Mouse (Mus musculus) MEL (cell line): ENCODE measurements around the gene Casc3. TPM values are rescaled to one million over a fixed set of nuclear protein-coding genes. Genes with fewer than 3 reads are reported as not detected.

Experiments
- DNase-seq: peaks from one replicate; pipeline ENCODE4 v3.0.0; 2011; ENCODE audit warnings: low read depth, low spot score
- H3K27ac ChIP-seq: 2 replicates; pipeline ENCODE4 v1.5.1; 2012; ENCODE audit warnings: low read depth, mild to moderate bottlenecking, control low read depth, low read length, moderate library complexity; ENCODE audit not compliant: control insufficient read depth
- H3K27me3 ChIP-seq, 2 experiments: fragments of 150-350 bp in 1 of 2; sonication (generic) in 1 of 2; 2 replicates each; pipeline ENCODE4 v1.6.1; 2012; ENCODE audit warnings: low read length in 2 of 2, mild to moderate bottlenecking in 2 of 2, improper control_type of control experiment in 1 of 2, moderate library complexity in 1 of 2; ENCODE audit not compliant: insufficient read depth in 2 of 2, control insufficient read depth in 1 of 2
- H3K36me3 ChIP-seq, 2 experiments: 2 replicates each; pipeline ENCODE4 v1.6.1; 2012 to 2014; ENCODE audit warnings: low read length in 2 of 2, improper control_type of control experiment in 1 of 2, inconsistent platforms in 1 of 2, mild to moderate bottlenecking in 1 of 2; ENCODE audit not compliant: insufficient read depth in 2 of 2, control insufficient read depth in 1 of 2
- H3K4me1 ChIP-seq, 2 experiments: fragments of 150-350 bp in 1 of 2; sonication (generic) in 1 of 2; 2 replicates each; pipeline ENCODE4 v1.6.1; 2012; ENCODE audit warnings: low read length in 2 of 2, improper control_type of control experiment in 1 of 2, mild to moderate bottlenecking in 1 of 2; ENCODE audit not compliant: insufficient read depth in 2 of 2, control insufficient read depth in 1 of 2
- H3K4me3 ChIP-seq, 2 experiments: fragments of 150-350 bp in 1 of 2; sonication (generic) in 1 of 2; 2 replicates each; pipeline ENCODE4 v1.5.1; 2012; ENCODE audit warnings: low read depth in 2 of 2, low read length in 2 of 2, mild to moderate bottlenecking in 2 of 2, moderate library complexity in 2 of 2, control low read depth in 1 of 2, improper control_type of control experiment in 1 of 2; ENCODE audit not compliant: control insufficient read depth in 1 of 2, insufficient read depth in 1 of 2
- H3K79me2 ChIP-seq: 2 replicates; pipeline ENCODE4 v1.6.1; 2012; ENCODE audit warnings: mild to moderate bottlenecking, low read length, moderate library complexity; ENCODE audit not compliant: control insufficient read depth, poor library complexity, insufficient read depth
- H3K9ac ChIP-seq: 2 replicates; pipeline ENCODE4 v1.6.1; 2012; ENCODE audit warnings: low read depth, mild to moderate bottlenecking, control low read depth, low read length, moderate library complexity; ENCODE audit not compliant: control insufficient read depth, poor library complexity, severe bottlenecking
- H3K9me3 ChIP-seq: fragments of 150-350 bp; sonication (generic); replicated peaks from 2 replicates; pipeline ENCODE4 v1.6.1; 2012; ENCODE audit warnings: mild to moderate bottlenecking, low read length, improper control_type of control experiment, moderate library complexity; ENCODE audit not compliant: insufficient read depth
- BHLHE40 ChIP-seq: IDR thresholded peaks from 2 replicates; pipeline ENCODE4 v1.6.1; 2012; ENCODE audit warnings: low read depth, mild to moderate bottlenecking, inconsistent platforms, low read length, improper control_type of control experiment, borderline replicate concordance
- CHD1 ChIP-seq: IDR thresholded peaks from 2 replicates; pipeline ENCODE4 v1.6.1; 2012; ENCODE audit warnings: low read depth, mild to moderate bottlenecking, inconsistent platforms, low read length, improper control_type of control experiment
- CHD2 ChIP-seq: IDR thresholded peaks from 2 replicates; pipeline ENCODE4 v1.6.1; 2011; ENCODE audit warnings: low read length, improper control_type of control experiment
- ELF1 ChIP-seq: IDR thresholded peaks from 2 replicates; pipeline ENCODE4 v1.6.1; 2014; ENCODE audit warnings: low read depth, mild to moderate bottlenecking, inconsistent platforms, low read length, improper control_type of control experiment, moderate library complexity
- EP300 ChIP-seq, 2 experiments: IDR thresholded peaks; 2 replicates each; pipeline ENCODE4 v1.6.1; 2011; ENCODE audit warnings: improper control_type of control experiment in 2 of 2, low read length in 2 of 2, low read depth in 1 of 2, mild to moderate bottlenecking in 1 of 2
- ETS1 ChIP-seq: IDR thresholded peaks from 2 replicates; pipeline ENCODE4 v1.6.1; 2012; ENCODE audit warnings: low read depth, mild to moderate bottlenecking, inconsistent platforms, low read length, improper control_type of control experiment, moderate library complexity
- GATA1 ChIP-seq: IDR thresholded peaks from 2 replicates; pipeline ENCODE4 v1.6.1; 2011; ENCODE audit warnings: low read depth, low read length, improper control_type of control experiment
- JUND ChIP-seq: IDR thresholded peaks from 2 replicates; pipeline ENCODE4 v1.6.1; 2011; ENCODE audit warnings: low read depth, mild to moderate bottlenecking, improper control_type of control experiment, low read length
- KAT2A ChIP-seq: conservative IDR thresholded peaks from 2 replicates; pipeline ENCODE4 v1.6.1; 2012; ENCODE audit warnings: low read depth, low read length, improper control_type of control experiment, inconsistent platforms
- MAFK ChIP-seq: IDR thresholded peaks from 2 replicates; pipeline ENCODE4 v1.6.1; 2011; ENCODE audit warnings: low read depth, mild to moderate bottlenecking, low read length, improper control_type of control experiment, borderline replicate concordance
- MAX ChIP-seq: IDR thresholded peaks from 2 replicates; pipeline ENCODE4 v1.6.1; 2011; ENCODE audit warnings: low read length, improper control_type of control experiment
- MEF2A ChIP-seq: IDR thresholded peaks from 2 replicates; pipeline ENCODE4 v1.6.1; 2014; ENCODE audit warnings: low read depth, mild to moderate bottlenecking, inconsistent platforms, low read length, improper control_type of control experiment; ENCODE audit not compliant: poor library complexity, insufficient replicate concordance, severe bottlenecking; ENCODE audit errors: extremely low read depth
- MYC ChIP-seq: IDR thresholded peaks from 2 replicates; pipeline ENCODE4 v1.6.1; 2011; ENCODE audit warnings: low read depth, mild to moderate bottlenecking, low read length, improper control_type of control experiment, moderate library complexity
- NRF1 ChIP-seq: IDR thresholded peaks from 2 replicates; pipeline ENCODE4 v1.6.1; 2014; ENCODE audit warnings: low read depth, mild to moderate bottlenecking, inconsistent platforms, low read length, improper control_type of control experiment, moderate library complexity; ENCODE audit not compliant: poor library complexity, insufficient read depth, severe bottlenecking
- POLR2A ChIP-seq, 2 experiments: IDR thresholded peaks; 2 replicates each; pipeline ENCODE4 v1.6.1; 2011 to 2012; ENCODE audit warnings: low read length in 2 of 2, mild to moderate bottlenecking in 2 of 2, control low read depth in 1 of 2, improper control_type of control experiment in 1 of 2, low read depth in 1 of 2, moderate library complexity in 1 of 2; ENCODE audit not compliant: control insufficient read depth in 1 of 2, insufficient read depth in 1 of 2, poor library complexity in 1 of 2
- POLR2AphosphoS2 ChIP-seq: IDR thresholded peaks from 2 replicates; pipeline ENCODE4 v1.6.1; 2011; ENCODE audit warnings: low read length, improper control_type of control experiment
- POLR2AphosphoS5 ChIP-seq: IDR thresholded peaks from 2 replicates; pipeline ENCODE4 v1.6.1; 2012; ENCODE audit warnings: low read depth, borderline replicate concordance, mild to moderate bottlenecking, inconsistent platforms, low read length, moderate library complexity, mixed read lengths
- RAD21 ChIP-seq: IDR thresholded peaks from 2 replicates; pipeline ENCODE4 v1.6.1; 2011; ENCODE audit warnings: mild to moderate bottlenecking, low read depth, low read length, improper control_type of control experiment
- RCOR1 ChIP-seq: IDR thresholded peaks from 2 replicates; pipeline ENCODE4 v1.6.1; 2012; ENCODE audit warnings: low read depth, mild to moderate bottlenecking, inconsistent platforms, low read length, improper control_type of control experiment
- SIN3A ChIP-seq: IDR thresholded peaks from 2 replicates; pipeline ENCODE4 v1.6.1; 2012; ENCODE audit warnings: low read length, improper control_type of control experiment, inconsistent platforms
- SMC3 ChIP-seq: IDR thresholded peaks from 2 replicates; pipeline ENCODE4 v1.6.1; 2011; ENCODE audit warnings: low read depth, low read length, improper control_type of control experiment
- TAL1 ChIP-seq: IDR thresholded peaks from 2 replicates; pipeline ENCODE4 v1.6.1; 2012; ENCODE audit warnings: mild to moderate bottlenecking, inconsistent platforms, low read length, moderate library complexity, mixed read lengths
- TBP ChIP-seq: IDR thresholded peaks from 2 replicates; pipeline ENCODE4 v1.8.0; 2011; ENCODE audit warnings: low read depth, low read length, improper control_type of control experiment
- TCF12 ChIP-seq: IDR thresholded peaks from 2 replicates; pipeline ENCODE4 v1.6.1; 2014; ENCODE audit warnings: low read depth, mild to moderate bottlenecking, inconsistent platforms, low read length, improper control_type of control experiment, moderate library complexity
- UBTF ChIP-seq: IDR thresholded peaks from 2 replicates; pipeline ENCODE4 v1.6.1; 2012; ENCODE audit warnings: low read depth, mild to moderate bottlenecking, inconsistent platforms, low read length, improper control_type of control experiment, moderate library complexity, borderline replicate concordance; ENCODE audit not compliant: insufficient read depth
- USF1 ChIP-seq: IDR thresholded peaks from 2 replicates; pipeline ENCODE4 v1.6.1; 2014; ENCODE audit warnings: low read depth, mild to moderate bottlenecking, inconsistent platforms, low read length, improper control_type of control experiment, moderate library complexity
- USF2 ChIP-seq, 2 experiments: IDR thresholded peaks; 2 replicates each; pipeline ENCODE4 v1.6.1; 2011 to 2012; ENCODE audit warnings: improper control_type of control experiment in 2 of 2, low read length in 2 of 2, borderline replicate concordance in 1 of 2, inconsistent platforms in 1 of 2, low read depth in 1 of 2, mild to moderate bottlenecking in 1 of 2; ENCODE audit not compliant: insufficient read depth in 1 of 2
- ZC3H11A ChIP-seq: IDR thresholded peaks from 2 replicates; pipeline ENCODE4 v1.6.1; 2012; ENCODE audit warnings: low read depth, mild to moderate bottlenecking, inconsistent platforms, low read length, improper control_type of control experiment
- ZKSCAN1 ChIP-seq: IDR thresholded peaks from 2 replicates; pipeline ENCODE4 v1.6.1; 2012; ENCODE audit warnings: low read depth, mild to moderate bottlenecking, inconsistent platforms, low read length, improper control_type of control experiment, moderate library complexity
- ZNF384 ChIP-seq: IDR thresholded peaks from 2 replicates; pipeline ENCODE4 v1.6.1; 2012; ENCODE audit warnings: low read depth, mild to moderate bottlenecking, inconsistent platforms, low read length, improper control_type of control experiment
- polyA plus RNA-seq, 2 experiments: library from polyadenylated mRNA; stranded (reverse) in 1 of 2; unstranded in 1 of 2; fragments of >175 nt in 1 of 2; fragments of >200 nt in 1 of 2; gene quantifications; 2 replicates each; pipeline versions ENCODE4 v1.2.1 to v1.2.4; 2012; ENCODE audit warnings: low replicate concordance in 2 of 2, low read depth in 1 of 2; ENCODE audit not compliant: insufficient read length in 2 of 2, insufficient read depth in 1 of 2, missing spikeins in 1 of 2
- total RNA-seq: library from RNA; depleted of rRNA; stranded (reverse); fragments of 300-350 nt; gene quantifications from 2 replicates; pipeline ENCODE4 v1.2.3, GENCODE M21; 2012

Casc3 gene
- total and polyA plus RNA-seq, 3 experiments: 18.2 to 61.0 (median 58.6) TPM

- TF ChIP-seq ELF1 (peak; percentile 99), TBP (no peak; the same call in 1 of the 2 replicates), BHLHE40 (peak; percentile 74), GATA1 (no peak), RAD21 (no peak), POLR2A (IDR thresholded peaks at IDR 0.05; ENCODE audit: control insufficient read depth in 1 of 2, insufficient read depth in 1 of 2, low read depth in 1 of 2, low read length in 2 of 2, poor library complexity in 1 of 2) (peak; percentile 91 to 95), RCOR1 (no peak), POLR2AphosphoS2 (peak; percentile 71), MYC (peak; percentile 91), MAFK (no peak), ETS1 (peak; percentile 75)
Observed at GRCm38 (mm10) chr11:98863028-98863750, 58.5 kb downstream of the Casc3 start, which contains the start of gene Wipf2 (continued).

- Histone ChIP-seq H3K4me3 (peak overlapping the region; percentile 92 to 95), H3K4me1 (peaks cover 6 to 12% of the 10 kb centered on the region in 2 experiments), H3K27me3 (no peaks in the 10 kb centered on the region), H3K9ac (peak overlapping the region; percentile 79), H3K36me3 (peaks cover 3 to 11% of the 10 kb centered on the region in 2 experiments), H3K79me2 (peaks cover 11% of the 10 kb centered on the region), H3K27ac (peak overlapping the region; percentile 80), H3K9me3 (no peaks in the 10 kb centered on the region)
- peak; percentile 78 for DNase-seq
- TF ChIP-seq SMC3 (no peak), TAL1 (no peak), ZC3H11A (no peak), NRF1 (no peak), USF1 (no peak), ZKSCAN1 (no peak), RCOR1 (peak; percentile 13; the same call in 1 of the 2 replicates), SIN3A (peak; percentile 87), TBP (no peak), ELF1 (peak; percentile 48; the same call in 1 of the 2 replicates), POLR2AphosphoS5 (no peak), ETS1 (no peak; the same call in 1 of the 2 replicates), TCF12 (0 out of 2 replicates have a peak, but pooled peaks have one; percentile 1), JUND (peak; percentile 99), CHD2 (0 out of 2 replicates have a peak, but pooled peaks have one; percentile 1), KAT2A (no peak), MAX (no peak), RAD21 (no peak; the same call in 1 of the 2 replicates), POLR2AphosphoS2 (no peak), USF2 (IDR thresholded peaks at IDR 0.05; ENCODE audit: borderline replicate concordance in 1 of 2, insufficient read depth in 1 of 2, low read depth in 1 of 2, low read length in 2 of 2) (no peak), ZNF384 (no peak), MEF2A (no peak), CHD1 (no peak), POLR2A (IDR thresholded peaks at IDR 0.05; ENCODE audit: control insufficient read depth in 1 of 2, insufficient read depth in 1 of 2, low read depth in 1 of 2, low read length in 2 of 2, poor library complexity in 1 of 2) (peak; percentile 53 to 75; a peak in 2 of 4 replicates), MAFK (no peak), UBTF (no peak), EP300 (IDR thresholded peaks at IDR 0.05; ENCODE audit: low read depth in 1 of 2, low read length in 2 of 2) (no peak; a peak in 1 of 4 replicates)
Observed at GRCm38 (mm10) chr11:98863751-98864429, 59.2 kb downstream of the Casc3 start.
